Mouse (Mus musculus) CH12.LX (cell line): ENCODE measurements around the gene Slc22a17. TPM values are rescaled to one million over a fixed set of nuclear protein-coding genes. Genes with fewer than 3 reads are reported as not detected.

Experiments
- DNase-seq: peaks from one replicate; pipeline ENCODE4 v3.0.0-alpha.2; 2013; ENCODE audit errors: extremely low read depth
- H3K27ac ChIP-seq: 2 replicates; pipeline ENCODE4 v1.5.1; 2012; ENCODE audit warnings: low read depth, mild to moderate bottlenecking, control low read depth, moderate library complexity; ENCODE audit not compliant: insufficient read depth
- H3K27me3 ChIP-seq: replicated peaks from 2 replicates; pipeline ENCODE3; 2012; ENCODE audit warnings: inconsistent platforms
- H3K36me3 ChIP-seq, 2 experiments: replicated peaks in 1 of 2; 2 replicates each; pipeline versions ENCODE3 to v1.6.1; 2012; ENCODE audit warnings: inconsistent platforms in 1 of 2, low read length in 1 of 2, mild to moderate bottlenecking in 1 of 2, mixed read lengths in 1 of 2, moderate library complexity in 1 of 2; ENCODE audit not compliant: control insufficient read depth in 1 of 2, insufficient read depth in 1 of 2
- H3K4me1 ChIP-seq, 2 experiments: 2 replicates each; pipeline ENCODE4 v1.6.1; 2012; ENCODE audit warnings: inconsistent platforms in 1 of 2, moderate library complexity in 1 of 2; ENCODE audit not compliant: insufficient read depth in 2 of 2, control insufficient read depth in 1 of 2
- H3K4me2 ChIP-seq: 2 replicates; pipeline ENCODE4 v1.6.1; 2012; ENCODE audit warnings: low read depth, mild to moderate bottlenecking, control low read depth; ENCODE audit not compliant: poor library complexity, insufficient read depth, severe bottlenecking
- H3K4me3 ChIP-seq, 3 experiments: fragments of 150-350 bp in 1 of 3; sonication (generic) in 1 of 3; replicated peaks in 1 of 3; 2 replicates each; pipeline versions ENCODE3 to v1.5.1; 2011 to 2012; ENCODE audit warnings: low read depth in 2 of 3, low read length in 2 of 3, mild to moderate bottlenecking in 2 of 3, moderate library complexity in 2 of 3, control low read depth in 1 of 3, improper control_type of control experiment in 1 of 3, inconsistent platforms in 1 of 3, mixed read lengths in 1 of 3; ENCODE audit not compliant: poor library complexity in 1 of 3
- H3K79me2 ChIP-seq: replicated peaks from 2 replicates; pipeline ENCODE4 v1.6.1; 2012; ENCODE audit warnings: mild to moderate bottlenecking, moderate library complexity; ENCODE audit not compliant: control insufficient read depth, poor library complexity, insufficient read depth, severe bottlenecking; ENCODE audit errors: extremely low read depth
- H3K9ac ChIP-seq: 2 replicates; pipeline ENCODE4 v1.6.1; 2012; ENCODE audit warnings: low read depth, mild to moderate bottlenecking, control low read depth, moderate library complexity; ENCODE audit not compliant: insufficient read depth
- H3K9me3 ChIP-seq: replicated peaks from 2 replicates; pipeline ENCODE3; 2012; ENCODE audit warnings: low read length, inconsistent platforms, mixed read lengths
- CHD2 ChIP-seq: IDR thresholded peaks from 2 replicates; pipeline ENCODE4 v1.6.1; 2011; ENCODE audit warnings: low read length, improper control_type of control experiment
- CTCF ChIP-seq, 2 experiments: IDR thresholded peaks in 1 of 2; conservative IDR thresholded peaks in 1 of 2; 2 replicates each; pipeline ENCODE4 v1.5.1; 2011 to 2012; ENCODE audit warnings: low read depth in 2 of 2, low read length in 2 of 2, improper control_type of control experiment in 1 of 2, inconsistent platforms in 1 of 2, mild to moderate bottlenecking in 1 of 2, moderate library complexity in 1 of 2
- E2F4 ChIP-seq: IDR thresholded peaks from 2 replicates; pipeline ENCODE4 v1.6.1; 2011; ENCODE audit warnings: low read depth, low read length, improper control_type of control experiment; ENCODE audit not compliant: insufficient replicate concordance
- ELF1 ChIP-seq: IDR thresholded peaks from 2 replicates; pipeline ENCODE4 v1.6.1; 2014; ENCODE audit warnings: low read depth, mild to moderate bottlenecking, inconsistent platforms, low read length, improper control_type of control experiment
- EP300 ChIP-seq: IDR thresholded peaks from 2 replicates; pipeline ENCODE4 v1.6.1; 2011; ENCODE audit warnings: low read length, improper control_type of control experiment
- JUN ChIP-seq: IDR thresholded peaks from 2 replicates; pipeline ENCODE4 v1.6.1; 2011; ENCODE audit warnings: low read depth, mild to moderate bottlenecking, low read length, improper control_type of control experiment, moderate library complexity; ENCODE audit not compliant: insufficient read depth
- KAT2A ChIP-seq: IDR thresholded peaks from 2 replicates; pipeline ENCODE4 v1.6.1; 2012; ENCODE audit warnings: low read length, improper control_type of control experiment, inconsistent platforms; ENCODE audit not compliant: insufficient replicate concordance
- MAZ ChIP-seq: IDR thresholded peaks from 2 replicates; pipeline ENCODE4 v1.6.1; 2012; ENCODE audit warnings: low read depth, mild to moderate bottlenecking, inconsistent platforms, low read length, improper control_type of control experiment, moderate library complexity
- MXI1 ChIP-seq: IDR thresholded peaks from 2 replicates; pipeline ENCODE4 v1.6.1; 2011; ENCODE audit warnings: mild to moderate bottlenecking, low read depth, low read length, improper control_type of control experiment
- MYC ChIP-seq: IDR thresholded peaks from 2 replicates; pipeline ENCODE4 v1.6.1; 2011; ENCODE audit warnings: low read depth, mild to moderate bottlenecking, improper control_type of control experiment, low read length
- NELFE ChIP-seq: IDR thresholded peaks from 2 replicates; pipeline ENCODE4 v1.6.1; 2011; ENCODE audit warnings: low read depth, low read length, improper control_type of control experiment
- PAX5 ChIP-seq: IDR thresholded peaks from 2 replicates; pipeline ENCODE4 v1.6.1; 2012; ENCODE audit warnings: low read length, inconsistent platforms, mixed read lengths
- RAD21 ChIP-seq: IDR thresholded peaks from 2 replicates; pipeline ENCODE4 v1.6.1; 2011; ENCODE audit warnings: low read depth, mild to moderate bottlenecking, low read length, improper control_type of control experiment, moderate library complexity
- RCOR1 ChIP-seq: conservative IDR thresholded peaks from 2 replicates; pipeline ENCODE4 v1.6.1; 2012; ENCODE audit warnings: low read depth, mild to moderate bottlenecking, inconsistent platforms, low read length, improper control_type of control experiment
- SIN3A ChIP-seq: IDR thresholded peaks from 2 replicates; pipeline ENCODE4 v1.6.1; 2012; ENCODE audit warnings: low read length, improper control_type of control experiment, inconsistent platforms
- SMC3 ChIP-seq: IDR thresholded peaks from 2 replicates; pipeline ENCODE4 v1.6.1; 2011; ENCODE audit warnings: low read depth, low read length, improper control_type of control experiment
- TBP ChIP-seq: conservative IDR thresholded peaks from 2 replicates; pipeline ENCODE4 v1.6.1; 2011; ENCODE audit warnings: low read depth, low read length, improper control_type of control experiment
- USF1 ChIP-seq: IDR thresholded peaks from 2 replicates; pipeline ENCODE4 v1.6.1; 2014; ENCODE audit warnings: low read depth, mild to moderate bottlenecking, inconsistent platforms, low read length, improper control_type of control experiment
- ZMIZ1 ChIP-seq: IDR thresholded peaks from 2 replicates; pipeline ENCODE4 v1.6.1; 2012; ENCODE audit warnings: low read depth, mild to moderate bottlenecking, inconsistent platforms, low read length, improper control_type of control experiment
- dilution Hi-C: fragments of 300-500 bp; cut with MboI; formaldehyde crosslinking; loops from 2 replicates; pipeline ENCODE4 v1.14.3; 2020; ENCODE audit warnings: low sequenced_read_pairs; ENCODE audit not compliant: extremely low pct_unique_long_range_greater_than_20kb, extremely low pct_ligation_motif_present
- in situ Hi-C: fragments of 300-500 bp; cut with MboI; formaldehyde crosslinking; loops from 3 replicates; pipeline ENCODE4 v1.14.3; 2019; ENCODE audit warnings: low sequenced_read_pairs, low pct_ligation_motif_present, low pct_unique_long_range_greater_than_20kb, mixed read lengths
- polyA plus RNA-seq: library from polyadenylated mRNA; unstranded; fragments of >175 nt; gene quantifications from 2 replicates; pipeline ENCODE4 v1.2.1, GENCODE M21; 2012; ENCODE audit warnings: low read depth; ENCODE audit not compliant: insufficient read length
- total RNA-seq, 2 experiments: library from RNA; depleted of rRNA; stranded (reverse); fragments of 300-350 nt in 1 of 2; fragments of >200 nt in 1 of 2; gene quantifications; 2 replicates each; pipeline ENCODE4 v1.2.3; 2012 to 2014

Gene Slc22a17
- total and polyA plus RNA-seq, 3 experiments = 0.04 to 1.1 (median 0.34) TPM

GRCm38 (mm10) chr14:54940176-54940530 lies 27.2 kb upstream of the Slc22a17 start:
- in situ Hi-C loops (no loop called here), dilution Hi-C loops (no loop called here)
- Histone ChIP-seq H3K4me3 (no peak overlapping the region), H3K4me2 (no peak overlapping the region), H3K9ac (no peak overlapping the region), H3K79me2 (no peaks in the 10 kb centered on the region), H3K9me3 (no peaks in the 10 kb centered on the region), H3K27ac (no peak overlapping the region), H3K36me3 (no peaks in the 10 kb centered on the region), H3K27me3 (peaks cover 64% of the 10 kb centered on the region), H3K4me1 (peaks cover 0 to 3% of the 10 kb centered on the region in 2 experiments; a peak in 2 of 4 replicates)
- TF ChIP-seq TBP (no peak), SIN3A (no peak), JUN (no peak), MAZ (no peak), RCOR1 (no peak), NELFE (no peak), ZMIZ1 (no peak), E2F4 (no peak), ELF1 (no peak), CHD2 (no peak), USF1 (no peak), EP300 (no peak), PAX5 (no peak)
- no peak for DNase-seq

GRCm38 (mm10) chr14:54939434-54940175 lies 26.7 kb upstream of the Slc22a17 start:
- Histone ChIP-seq H3K27ac (no peak overlapping the region), H3K9me3 (no peaks in the 10 kb centered on the region)
- TF ChIP-seq CTCF (conservative IDR thresholded peaks at IDR 0.05 in 1 of 2, IDR thresholded peaks at IDR 0.05 in 1 of 2; ENCODE audit: low read depth in 2 of 2, low read length in 2 of 2) (peak; percentile 88 to 94), SMC3 (peak; percentile 88), MXI1 (no peak), RAD21 (peak; percentile 80), TBP (no peak), MYC (no peak), KAT2A (no peak)
- TF ChIP-seq, all 38 proteins: peak for 3
- Histone ChIP-seq H3K4me3 (no peak overlapping the region), H3K79me2 (no peaks in the 10 kb centered on the region), H3K9ac (no peak overlapping the region), H3K27me3 (peaks cover 69% of the 10 kb centered on the region), H3K4me1 (no peaks in the 10 kb centered on the region), H3K36me3 (no peaks in the 10 kb centered on the region), H3K4me2 (no peak overlapping the region)
- dilution Hi-C loops (no loop called here), in situ Hi-C loops (loop anchor here (5.0 kb wide), 1 partner anchor 37 kb away; no protein-coding TSS in a partner anchor)
- peak; percentile 60 for DNase-seq
